Mouse (Mus musculus): ENCODE results near the gene Tm7sf2.
A peak's percentile ranks its signal among the peaks of the same experiment; 100 is the strongest.

- peak; percentile 90; the same call in 1 of the 2 replicates for TF ChIP-seq CTCF (IDR thresholded peaks at IDR 0.05; ENCODE audit: extremely low read depth, insufficient read depth, insufficient read length, insufficient replicate concordance)
- no peak for TF ChIP-seq POLR2A (IDR thresholded peaks at IDR 0.05; ENCODE audit: low read depth, low read length)
Measured at GRCm38 (mm10) chr19:6018142-6019089, 49.8 kb downstream of the Tm7sf2 start.
